Mouse (Mus musculus) kidney, embryonic 15.5 days (tissue): Measurements from ENCODE around the gene Usp7. TPM values are rescaled to one million over a fixed set of nuclear protein-coding genes. Genes with fewer than 3 reads are reported as not detected.
"Not testable (repeated sequence)": the region's sequence is repeated elsewhere in the genome, so short reads cannot be mapped to it uniquely, and the experiment has no call there.

Experiments used
- ATAC-seq: fragments of 200-750 bp; cut with Nextera tagmentation; replicated peaks from 2 replicates; pipeline ENCODE4 v1.8.0; 2017; ENCODE audit warnings: moderate TSS enrichment; ENCODE audit not compliant: low FRiP score
- H3K27ac ChIP-seq: fragments of 300-500 bp; sonication (generic); 2 replicates; pipeline ENCODE4 v1.5.1; 2015; ENCODE audit warnings: mild to moderate bottlenecking, inconsistent platforms
- H3K27me3 ChIP-seq: fragments of 300-500 bp; sonication (generic); 2 replicates; pipeline ENCODE4 v1.6.1; 2015; ENCODE audit warnings: inconsistent platforms
- H3K36me3 ChIP-seq: fragments of 300-500 bp; sonication (generic); 2 replicates; pipeline ENCODE4 v1.6.1; 2015; ENCODE audit warnings: inconsistent platforms
- H3K4me1 ChIP-seq: fragments of 300-500 bp; sonication (generic); 2 replicates; pipeline ENCODE4 v1.6.1; 2015; ENCODE audit warnings: inconsistent platforms
- H3K4me2 ChIP-seq: fragments of 300-500 bp; sonication (generic); 2 replicates; pipeline ENCODE4 v1.6.1; 2015; ENCODE audit warnings: moderate library complexity, mild to moderate bottlenecking, inconsistent platforms
- H3K4me3 ChIP-seq: fragments of 300-500 bp; sonication (generic); replicated peaks from 2 replicates; pipeline ENCODE4 v1.5.1; 2015; ENCODE audit warnings: mild to moderate bottlenecking, inconsistent platforms
- H3K9ac ChIP-seq: fragments of 300-500 bp; sonication (generic); 2 replicates; pipeline ENCODE4 v1.6.1; 2015; ENCODE audit warnings: mild to moderate bottlenecking, inconsistent platforms
- H3K9me3 ChIP-seq: fragments of 300-500 bp; sonication (generic); replicated peaks from 2 replicates; pipeline ENCODE4 v1.6.1; 2016; ENCODE audit warnings: inconsistent platforms
- WGBS: fragments of 180-500 bp; shearing (Covaris S2); methylation state at CpG from one replicate; pipeline ENCODE4 v1.1.7; 2015; ENCODE audit warnings: mixed read lengths; 5-methylcytosine and 5-hydroxymethylcytosine counted together
- polyA plus RNA-seq: library from polyadenylated mRNA; unstranded; fragments of >200 nt; fragmentation: Nextera tagmentation; extraction: Ambion mirVana; gene quantifications from 2 replicates; pipeline ENCODE4 v1.2.1, GENCODE M21; 2015

Gene Usp7
- polyA plus RNA-seq, 1 experiment from 2014 or later = 31.3 TPM

GRCm38 (mm10) chr16:8780187-8780586 lies 11.9 kb downstream of the Usp7 start:
- 87% methylated on average over 3 of the region's 3 CpGs for WGBS
- no peaks in the 10 kb centered on the region for H3K4me1 ChIP-seq

DNA sequence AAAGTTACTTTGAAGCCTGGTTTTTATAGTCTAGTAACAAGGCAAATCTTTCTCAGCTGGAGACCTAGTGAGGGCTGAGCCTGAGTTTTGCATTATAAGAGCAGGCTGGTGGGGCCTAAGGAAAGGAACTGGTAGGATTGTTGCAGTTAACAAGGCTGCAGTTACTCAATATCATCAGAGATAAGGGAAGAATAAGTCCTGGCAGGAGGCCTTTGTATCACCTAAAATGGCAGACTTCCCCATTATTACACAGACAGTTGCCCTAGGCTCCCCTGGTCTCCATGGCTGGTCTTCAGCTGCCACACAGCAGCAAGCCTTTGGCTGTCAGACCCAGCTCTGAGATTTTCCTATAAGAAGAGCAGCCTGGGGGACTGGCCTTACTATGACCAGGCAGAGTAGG lies 13.4 kb downstream of the Usp7 start:
- H3K4me3 ChIP-seq = no peak overlapping the region
- ATAC-seq = no peak
- no peaks in the 10 kb centered on the region for H3K36me3 ChIP-seq
- no peak overlapping the region for H3K9ac ChIP-seq
- H3K27me3 ChIP-seq = no peaks in the 10 kb centered on the region
- no peaks in the 10 kb centered on the region for H3K9me3 ChIP-seq
- no peak overlapping the region for H3K4me2 ChIP-seq
- no peaks in the 10 kb centered on the region for H3K4me1 ChIP-seq
- no peak overlapping the region for H3K27ac ChIP-seq

More at GRCm38 (mm10) chr16:8780187-8780586, 11.9 kb downstream of the Usp7 start:
- Histone ChIP-seq H3K27me3 (no peaks in the 10 kb centered on the region), H3K9me3 (no peaks in the 10 kb centered on the region), H3K4me2 (no peak overlapping the region), H3K4me3 (no peak overlapping the region), H3K27ac (no peak overlapping the region), H3K9ac (no peak overlapping the region), H3K36me3 (no peaks in the 10 kb centered on the region)
- no peak for ATAC-seq

DNA sequence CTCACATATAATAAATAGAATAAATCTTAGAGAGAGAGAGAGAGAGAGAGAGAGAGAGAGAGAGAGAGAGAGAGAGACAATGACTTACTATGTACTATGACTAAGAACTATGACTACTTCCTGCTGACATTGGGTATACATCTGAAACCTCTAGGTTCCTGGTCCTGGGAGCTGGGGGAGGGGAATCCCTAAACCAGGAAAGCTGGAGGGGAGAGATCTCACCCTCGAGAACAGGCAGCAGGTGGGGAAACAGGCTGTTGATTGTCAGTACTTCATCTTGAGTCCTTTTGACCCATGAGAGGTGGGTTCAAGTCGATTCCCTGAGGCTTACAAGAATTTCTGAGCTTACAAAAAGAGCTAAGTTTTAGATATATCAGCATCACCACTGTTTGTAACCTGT lies 14.9 kb downstream of the Usp7 start:
- no peak for ATAC-seq
- no peak overlapping the region for H3K4me2 ChIP-seq
- no peak overlapping the region for H3K4me3 ChIP-seq
- no peaks in the 10 kb centered on the region for H3K27me3 ChIP-seq
- H3K4me1 ChIP-seq = no peaks in the 10 kb centered on the region
- H3K36me3 ChIP-seq = no peaks in the 10 kb centered on the region
- no peak overlapping the region for H3K27ac ChIP-seq
- WGBS = 65% methylated on average over 2 of the region's 2 CpGs
- H3K9me3 ChIP-seq = no peaks in the 10 kb centered on the region
- H3K9ac ChIP-seq = no peak overlapping the region

DNA sequence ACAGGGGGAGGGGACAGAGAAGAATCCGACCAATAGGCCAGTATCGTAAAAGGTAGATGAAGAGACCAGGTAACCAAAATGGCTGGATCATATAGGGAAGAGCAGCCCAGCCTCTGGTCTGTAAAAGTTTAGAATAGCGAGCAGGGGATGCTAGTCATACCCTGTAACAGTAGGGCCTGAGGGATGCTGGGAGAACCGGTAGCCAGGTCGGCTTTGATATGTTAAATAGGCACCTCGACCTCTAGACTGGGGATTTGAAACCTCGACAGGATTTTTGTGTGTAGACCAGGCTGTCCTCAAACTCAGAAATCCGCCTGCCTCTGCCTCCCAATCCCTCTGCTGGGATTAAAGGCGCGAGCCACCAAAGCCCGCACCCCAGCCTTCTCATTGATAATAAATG lies 15.5 kb downstream of the Usp7 start:
- H3K4me1 ChIP-seq = no peaks in the 10 kb centered on the region
- no peaks in the 10 kb centered on the region for H3K27me3 ChIP-seq
- WGBS = 83% methylated on average over 11 of the region's 11 CpGs
- no peak overlapping the region for H3K4me2 ChIP-seq
- H3K9me3 ChIP-seq = no peaks in the 10 kb centered on the region
- no peak overlapping the region for H3K9ac ChIP-seq
- H3K4me3 ChIP-seq = no peak overlapping the region
- no peaks in the 10 kb centered on the region for H3K36me3 ChIP-seq
- no peak for ATAC-seq
- no peak overlapping the region for H3K27ac ChIP-seq

DNA sequence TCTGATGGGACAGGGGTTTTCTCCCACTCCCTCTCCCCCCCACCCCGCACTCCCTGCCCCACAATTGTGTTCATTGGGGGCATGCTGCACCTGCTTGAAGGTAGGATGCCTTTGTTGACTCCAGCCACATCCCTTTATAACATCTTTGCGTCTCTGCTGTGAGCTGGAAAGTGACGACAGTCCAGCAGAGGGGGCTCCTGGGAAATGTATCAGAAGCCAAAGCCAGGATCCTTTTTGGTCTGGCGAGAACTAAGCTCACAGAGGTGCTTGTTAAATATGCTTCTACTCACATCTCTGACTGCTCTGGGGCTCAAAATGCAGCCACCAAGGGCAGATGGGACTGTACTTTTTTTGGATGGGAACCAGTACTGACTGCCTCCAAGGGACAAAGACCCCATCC lies 21.0 kb downstream of the Usp7 start:
- no peaks in the 10 kb centered on the region for H3K9me3 ChIP-seq
- H3K27me3 ChIP-seq = no peaks in the 10 kb centered on the region
- H3K4me2 ChIP-seq = no peak overlapping the region
- no peak for ATAC-seq
- 53% methylated on average over 4 of the region's 4 CpGs for WGBS
- H3K4me3 ChIP-seq = no peak overlapping the region
- no peaks in the 10 kb centered on the region for H3K36me3 ChIP-seq
- no peaks in the 10 kb centered on the region for H3K4me1 ChIP-seq
- H3K9ac ChIP-seq = no peak overlapping the region
- no peak overlapping the region for H3K27ac ChIP-seq

DNA sequence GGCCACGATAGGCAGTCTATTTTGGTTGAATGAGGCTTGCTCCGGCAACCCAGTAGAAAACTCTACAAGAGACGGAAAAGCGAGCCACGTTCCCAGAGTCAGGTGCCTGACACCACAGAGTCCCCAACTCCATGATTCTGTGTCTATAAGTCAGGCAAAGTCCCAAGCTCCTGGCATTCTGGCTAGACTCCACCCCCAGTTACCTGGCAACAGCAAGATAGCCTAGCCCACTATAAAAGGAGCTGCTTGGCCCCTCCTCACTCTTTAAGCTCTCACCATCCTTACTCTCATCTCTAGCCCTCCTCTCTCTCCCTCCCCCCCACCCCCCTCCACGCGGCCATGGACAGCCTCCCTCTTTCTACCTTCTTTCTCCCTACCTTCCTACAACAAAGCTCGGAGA lies 21.8 kb downstream of the Usp7 start:
- H3K27me3 ChIP-seq, ATAC-seq, H3K27ac ChIP-seq, H3K4me3 ChIP-seq, H3K4me1 ChIP-seq, H3K9me3 ChIP-seq, H3K36me3 ChIP-seq, H3K4me2 ChIP-seq, H3K9ac ChIP-seq: not testable (repeated sequence)
- WGBS = 51% methylated on average over 8 of the region's 8 CpGs

GRCm38 (mm10) chr16:8769466-8769865 lies 22.6 kb downstream of the Usp7 start:
- no peak overlapping the region for H3K4me3 ChIP-seq
- ATAC-seq = no peak
- H3K4me2 ChIP-seq = no peak overlapping the region
- H3K27ac ChIP-seq = no peak overlapping the region
- no peaks in the 10 kb centered on the region for H3K36me3 ChIP-seq
- no peaks in the 10 kb centered on the region for H3K27me3 ChIP-seq
- 64% methylated on average over 4 of the region's 4 CpGs for WGBS
- H3K9ac ChIP-seq = no peak overlapping the region
- no peaks in the 10 kb centered on the region for H3K4me1 ChIP-seq
- no peaks in the 10 kb centered on the region for H3K9me3 ChIP-seq

GRCm38 (mm10) chr16:8769065-8769464 lies 23.0 kb downstream of the Usp7 start:
- Histone ChIP-seq H3K27ac (peak overlapping the region; percentile 38; the same call in 1 of the 2 replicates), H3K9me3 (no peaks in the 10 kb centered on the region), H3K4me1 (no peaks in the 10 kb centered on the region), H3K27me3 (no peaks in the 10 kb centered on the region), H3K36me3 (no peaks in the 10 kb centered on the region), H3K4me2 (no peak overlapping the region), H3K9ac (no peak overlapping the region), H3K4me3 (no peak overlapping the region)
- 19% methylated on average over 10 of the region's 10 CpGs for WGBS
- ATAC-seq = peak; percentile 85

GRCm38 (mm10) chr16:8768588-8768987 lies 23.5 kb downstream of the Usp7 start:
- Histone ChIP-seq H3K36me3 (no peaks in the 10 kb centered on the region), H3K4me1 (no peaks in the 10 kb centered on the region), H3K4me3 (no peak overlapping the region), H3K27ac (peak overlapping the region; percentile 38; the same call in 1 of the 2 replicates), H3K4me2 (no peak overlapping the region), H3K9me3 (no peaks in the 10 kb centered on the region), H3K9ac (no peak overlapping the region), H3K27me3 (no peaks in the 10 kb centered on the region)
- ATAC-seq = peak; percentile 24
- WGBS = 63% methylated on average over 4 of the region's 4 CpGs

GRCm38 (mm10) chr16:8768071-8768470 lies 24.0 kb downstream of the Usp7 start:
- ATAC-seq = no peak

DNA sequence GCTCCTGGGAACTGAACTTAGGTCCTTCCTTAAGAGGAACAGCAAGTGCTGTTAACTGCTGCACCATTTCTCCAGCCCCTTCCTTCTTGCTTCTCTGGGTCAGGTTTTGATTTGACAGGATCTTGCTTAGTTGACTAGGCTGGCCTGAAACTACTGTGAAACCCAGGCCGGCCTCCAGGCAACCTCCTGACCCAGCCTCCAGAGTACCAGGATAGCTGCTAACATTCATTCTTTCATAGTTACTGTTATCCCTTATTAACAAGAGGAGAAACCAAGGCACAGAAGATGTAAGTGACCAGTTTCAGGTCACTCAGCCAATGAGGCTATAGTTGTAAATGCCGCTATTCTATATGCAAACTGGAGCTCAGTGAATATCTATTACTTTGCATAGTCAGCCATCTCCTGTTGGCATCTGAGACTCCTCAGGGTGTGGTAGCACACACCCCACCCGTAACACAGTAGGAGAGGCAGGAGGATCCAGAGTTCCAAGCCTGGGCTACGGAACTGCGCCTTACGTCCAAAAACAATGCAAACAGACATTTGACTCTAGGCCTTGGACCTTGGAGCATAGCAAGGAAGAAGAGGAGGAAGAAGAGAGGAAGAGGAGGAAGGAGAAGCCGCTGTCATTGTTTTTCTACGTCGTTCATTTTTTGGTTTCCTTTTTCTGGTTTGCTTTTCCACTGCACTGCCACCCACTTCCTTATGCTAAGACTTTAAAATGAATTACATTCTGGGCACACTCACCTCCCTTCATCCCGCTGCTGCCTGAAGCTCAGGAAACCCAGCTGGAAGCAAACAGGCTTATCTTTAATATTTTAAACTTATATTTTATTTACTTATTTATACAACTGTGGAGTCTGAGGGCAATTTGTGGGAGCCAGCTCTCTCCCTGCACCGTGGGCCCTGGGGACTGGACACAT lies 24.7 kb downstream of the Usp7 start:
- ATAC-seq = no peak
- Histone ChIP-seq H3K9me3 (no peaks in the 10 kb centered on the region), H3K27me3 (no peaks in the 10 kb centered on the region), H3K9ac (no peak overlapping the region), H3K4me2 (no peak overlapping the region), H3K4me3 (no peak overlapping the region), H3K27ac (no peak overlapping the region), H3K4me1 (no peaks in the 10 kb centered on the region), H3K36me3 (no peaks in the 10 kb centered on the region)
- 83% methylated on average over 11 of the region's 11 CpGs for WGBS

More at GRCm38 (mm10) chr16:8768071-8768470, 24.0 kb downstream of the Usp7 start:
- no peaks in the 10 kb centered on the region for H3K36me3 ChIP-seq
- 82% methylated on average over 4 of the region's 4 CpGs for WGBS
- no peaks in the 10 kb centered on the region for H3K9me3 ChIP-seq
- H3K4me3 ChIP-seq = no peak overlapping the region
- no peak overlapping the region for H3K27ac ChIP-seq
- no peaks in the 10 kb centered on the region for H3K27me3 ChIP-seq
- H3K4me2 ChIP-seq = no peak overlapping the region
- no peaks in the 10 kb centered on the region for H3K4me1 ChIP-seq
- H3K9ac ChIP-seq = no peak overlapping the region

GRCm38 (mm10) chr16:8766196-8766595 lies 25.9 kb downstream of the Usp7 start:
- no peak overlapping the region for H3K27ac ChIP-seq
- WGBS = 64% methylated on average over 9 of the region's 9 CpGs
- no peak for ATAC-seq
- H3K4me2 ChIP-seq = no peak overlapping the region
- H3K9ac ChIP-seq = no peak overlapping the region
- H3K4me1 ChIP-seq = no peaks in the 10 kb centered on the region
- H3K36me3 ChIP-seq = no peaks in the 10 kb centered on the region
- no peaks in the 10 kb centered on the region for H3K27me3 ChIP-seq
- no peak overlapping the region for H3K4me3 ChIP-seq
- no peaks in the 10 kb centered on the region for H3K9me3 ChIP-seq
